Mouse (Mus musculus): ENCODE measurements at regions not wholly inside any gene's neighbourhood (a gene's known extent, or its start where the extent isn't known, plus 50 kb on each side); places are given as distances from the start of the nearest gene placed in this dataset.

DNA sequence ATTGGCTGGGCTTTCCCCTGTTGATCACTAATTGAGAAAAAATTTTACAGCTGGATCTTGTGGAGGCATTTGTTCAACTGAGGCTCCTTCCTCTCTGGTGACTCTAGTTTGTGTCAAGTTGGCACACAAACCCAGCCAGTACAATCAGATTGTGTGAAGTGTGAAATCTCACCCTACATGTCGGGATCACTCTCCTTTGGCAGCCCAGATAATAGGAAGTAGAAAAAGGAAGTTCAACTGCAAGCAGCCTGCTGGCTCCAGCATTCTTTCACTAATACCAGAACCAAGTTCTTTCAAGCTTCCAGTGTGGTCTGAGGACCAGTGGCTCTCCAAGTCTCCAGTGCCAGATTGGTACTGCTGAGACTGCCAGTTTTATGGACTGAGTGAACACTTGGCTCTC is 2195.2 kb upstream of the Gm7489 start:
- H3K4me2 ChIP-seq, result no peak overlapping the region
- WGBS, result 71% methylated on average over 1 of the region's 1 CpGs
- no peaks in the 10 kb centered on the region for H3K36me3 ChIP-seq (replicated peaks)
- no peak overlapping the region for H3K27ac ChIP-seq
- H3K9ac ChIP-seq, result no peak overlapping the region
- no peak overlapping the region for H3K4me3 ChIP-seq
- H3K4me1 ChIP-seq, result no peaks in the 10 kb centered on the region
- ATAC-seq (replicated peaks), result no peak
- no peaks in the 10 kb centered on the region for H3K9me3 ChIP-seq
- no peaks in the 10 kb centered on the region for H3K27me3 ChIP-seq (replicated peaks)

DNA sequence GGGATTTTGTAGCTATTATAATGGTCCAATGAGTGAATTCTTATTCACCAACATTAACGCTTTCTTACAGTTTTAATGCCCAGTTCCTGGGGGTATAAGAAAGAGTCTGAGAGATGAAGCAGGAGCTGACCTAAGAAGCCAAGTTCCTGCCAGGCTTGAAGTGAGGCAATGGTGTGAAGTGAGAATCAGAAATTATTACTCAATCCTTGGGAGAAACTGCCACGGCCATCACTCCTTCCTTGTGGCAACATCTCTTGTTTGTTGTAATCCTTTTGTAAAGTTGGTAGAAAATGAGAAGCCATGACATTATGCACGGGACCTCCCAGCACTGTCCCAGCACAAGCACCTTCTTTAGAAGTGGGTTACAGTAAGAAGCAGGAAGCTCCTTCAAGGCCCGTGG is 2192.0 kb upstream of the Gm7489 start:
- Histone ChIP-seq H3K36me3 (replicated peaks) (no peaks in the 10 kb centered on the region), H3K4me2 (no peak overlapping the region), H3K27me3 (replicated peaks) (no peaks in the 10 kb centered on the region), H3K27ac (no peak overlapping the region), H3K4me1 (no peaks in the 10 kb centered on the region), H3K4me3 (no peak overlapping the region), H3K9ac (no peak overlapping the region), H3K9me3 (no peaks in the 10 kb centered on the region)
- no peak for ATAC-seq (replicated peaks)
- 89% methylated on average over 4 of the region's 4 CpGs for WGBS

DNA sequence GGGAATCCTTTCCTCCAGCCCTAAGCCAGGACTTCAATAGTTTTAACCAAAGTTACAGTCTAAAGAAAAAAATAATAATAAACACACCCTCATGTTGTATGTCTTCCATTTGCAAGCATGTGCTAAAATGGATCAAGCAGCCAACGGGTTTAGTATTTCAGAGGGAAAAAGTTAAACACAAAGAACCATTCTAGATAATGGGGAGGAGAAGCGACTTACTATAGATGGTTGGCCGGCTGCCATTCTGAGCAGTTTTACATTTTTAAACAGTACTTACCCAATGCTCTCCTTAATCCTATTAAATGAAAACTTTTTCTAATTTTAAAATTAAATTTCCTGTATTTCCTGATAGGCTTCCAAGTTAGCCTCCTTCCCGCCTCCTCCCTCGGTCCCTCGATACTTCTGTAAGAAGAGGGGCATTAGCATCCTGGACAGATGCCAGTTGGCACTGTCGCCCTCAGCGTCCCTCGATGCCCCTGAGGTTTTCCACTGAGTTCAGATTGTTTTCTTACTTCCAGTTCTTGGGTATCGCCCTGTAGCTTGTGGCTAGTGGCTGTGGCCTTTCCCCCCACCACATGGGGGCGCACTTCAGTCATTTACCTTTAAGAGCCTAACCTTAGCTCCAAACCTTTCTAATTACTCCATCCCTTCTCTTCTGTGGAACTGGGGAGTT is 2188.2 kb upstream of the Gm7489 start:
- ATAC-seq (replicated peaks), result 0 out of 2 replicates have a peak, but pooled peaks have one; percentile 54
- 50% methylated on average over 11 of the region's 11 CpGs for WGBS
- H3K9me3 ChIP-seq, result no peaks in the 10 kb centered on the region

DNA sequence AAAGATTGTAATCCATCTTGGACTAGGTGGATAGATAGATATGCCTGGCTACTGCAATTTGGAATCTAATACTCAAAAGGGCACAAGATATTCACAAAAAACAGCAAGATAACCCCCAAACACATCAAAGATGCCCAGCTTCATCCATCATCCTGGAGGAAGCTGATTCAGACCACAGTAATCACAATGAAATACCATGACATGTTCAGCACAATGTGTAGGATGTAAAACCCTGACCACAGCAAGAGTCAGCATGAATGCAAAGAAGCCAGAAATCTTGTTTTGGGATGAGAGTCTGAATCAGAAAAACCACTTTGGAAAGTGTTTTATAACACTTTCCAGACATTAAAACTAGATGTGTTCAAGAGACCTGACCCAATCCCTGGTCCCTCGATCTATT is 2180.5 kb upstream of the Gm7489 start:
- no peak overlapping the region for H3K4me3 ChIP-seq
- 91% methylated on average over 1 of the region's 1 CpGs for WGBS
- H3K27ac ChIP-seq, result no peak overlapping the region
- H3K4me2 ChIP-seq, result no peak overlapping the region
- ATAC-seq (replicated peaks), result no peak
- H3K27me3 ChIP-seq (replicated peaks), result no peaks in the 10 kb centered on the region
- no peaks in the 10 kb centered on the region for H3K4me1 ChIP-seq
- H3K36me3 ChIP-seq (replicated peaks), result no peaks in the 10 kb centered on the region
- no peaks in the 10 kb centered on the region for H3K9me3 ChIP-seq
- no peak overlapping the region for H3K9ac ChIP-seq

More for the DNA sequence above, 2188.2 kb upstream of the Gm7489 start:
- no peak overlapping the region for H3K4me2 ChIP-seq
- no peaks in the 10 kb centered on the region for H3K36me3 ChIP-seq (replicated peaks)
- H3K4me3 ChIP-seq, result no peak overlapping the region
- H3K27ac ChIP-seq, result no peak overlapping the region
- H3K4me1 ChIP-seq, result no peaks in the 10 kb centered on the region
- H3K9ac ChIP-seq, result no peak overlapping the region
- H3K27me3 ChIP-seq (replicated peaks), result no peaks in the 10 kb centered on the region

DNA sequence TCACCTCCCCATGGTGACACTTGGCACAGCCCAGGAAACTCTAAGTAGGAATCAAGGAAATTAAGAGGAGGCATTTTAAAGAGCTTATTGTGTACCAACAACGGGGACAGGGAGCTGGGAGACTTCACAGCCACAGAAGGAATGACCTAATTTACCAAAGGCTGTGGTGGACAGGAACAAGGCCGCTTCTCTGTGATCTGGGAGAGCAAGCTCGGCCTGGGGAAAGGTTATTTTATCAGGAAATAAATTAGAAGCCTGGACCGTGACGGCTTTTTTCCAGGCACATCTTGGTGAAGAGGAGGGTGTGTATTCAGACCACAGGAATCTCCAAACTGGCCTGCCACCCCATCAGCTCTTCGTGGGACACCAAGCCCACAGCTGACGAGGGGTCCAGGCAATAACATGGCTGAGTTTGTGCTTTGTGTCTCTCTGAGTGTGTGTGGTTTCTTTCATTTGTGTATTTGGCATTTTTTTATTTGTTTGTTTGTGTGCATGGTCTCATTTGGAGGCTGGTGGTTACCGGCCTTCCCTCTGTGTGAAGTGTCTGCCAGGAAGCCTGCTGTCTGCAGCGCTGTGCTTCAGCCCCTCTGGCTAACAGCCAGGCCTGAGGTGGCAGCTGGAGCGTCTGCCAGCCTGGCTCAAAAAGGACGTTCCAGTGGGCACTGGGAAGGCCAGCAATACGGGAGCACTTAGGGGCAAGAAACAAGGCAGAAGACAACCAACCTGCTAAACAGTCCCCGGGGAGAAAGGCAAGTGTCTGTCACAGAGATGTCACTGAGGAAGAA is 2174.6 kb upstream of the Gm7489 start:
- H3K9me3 ChIP-seq, result no peaks in the 10 kb centered on the region
- peak; percentile 94 for ATAC-seq (replicated peaks)
- H3K36me3 ChIP-seq (replicated peaks), result no peaks in the 10 kb centered on the region
- no peak overlapping the region for H3K9ac ChIP-seq
- 34% methylated on average over 13 of the region's 13 CpGs for WGBS
- no peak overlapping the region for H3K4me2 ChIP-seq
- H3K27ac ChIP-seq, result peak overlapping the region; percentile 39; the same call in 1 of the 2 replicates
- no peak overlapping the region for H3K4me3 ChIP-seq
- peaks cover 12% of the 10 kb centered on the region for H3K4me1 ChIP-seq
- no peaks in the 10 kb centered on the region for H3K27me3 ChIP-seq (replicated peaks)

DNA sequence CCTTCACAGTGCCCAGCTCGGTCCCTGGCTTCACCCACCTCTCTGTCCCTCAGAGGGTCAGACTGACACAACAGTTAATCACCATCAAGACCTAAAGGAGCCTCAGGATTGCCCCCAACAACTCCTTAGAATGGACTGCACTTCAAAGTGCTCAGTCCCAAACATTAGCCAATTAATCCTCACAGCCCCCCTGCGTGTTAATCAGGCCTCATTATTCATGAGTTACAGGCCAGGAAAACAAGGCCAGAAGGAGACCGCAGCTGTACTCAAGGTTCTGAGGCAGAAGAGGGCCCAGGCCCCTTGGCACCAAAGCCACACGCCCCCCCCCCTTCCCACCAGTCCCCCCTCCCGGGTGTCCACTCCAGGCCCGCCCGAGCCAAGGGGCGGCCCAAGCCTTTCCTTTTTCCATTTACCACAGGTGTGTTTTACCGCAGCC is 2163.8 kb upstream of the Gm7489 start:
- no peaks in the 10 kb centered on the region for H3K27me3 ChIP-seq (replicated peaks)
- H3K9ac ChIP-seq, result no peak overlapping the region
- ATAC-seq (replicated peaks), result peak; percentile 48; the same call in 1 of the 2 replicates
- no peaks in the 10 kb centered on the region for H3K4me1 ChIP-seq
- H3K4me3 ChIP-seq, result no peak overlapping the region
- WGBS, result 10% methylated on average over 9 of the region's 9 CpGs
- no peak overlapping the region for H3K4me2 ChIP-seq
- no peaks in the 10 kb centered on the region for H3K9me3 ChIP-seq
- H3K36me3 ChIP-seq (replicated peaks), result no peaks in the 10 kb centered on the region
- no peak overlapping the region for H3K27ac ChIP-seq

DNA sequence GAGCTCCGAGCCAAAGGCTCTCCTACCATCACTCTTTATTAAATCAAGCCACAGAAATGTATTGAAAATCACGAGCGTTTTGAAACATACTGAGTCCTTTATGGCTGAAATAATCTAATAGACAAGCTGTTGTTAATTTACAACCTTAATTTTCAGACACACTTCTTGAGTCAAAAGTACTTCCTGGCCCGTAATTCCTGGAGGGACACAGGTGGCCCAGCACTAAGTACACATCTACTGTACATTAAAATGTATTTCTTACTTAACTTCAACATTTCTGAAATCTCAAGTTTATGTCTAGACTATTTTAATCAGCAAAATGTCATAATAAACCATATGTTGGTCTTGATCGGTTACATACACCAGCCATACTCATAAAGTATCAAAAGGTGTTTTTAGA is 2163.3 kb upstream of the Gm7489 start:
- no peaks in the 10 kb centered on the region for H3K36me3 ChIP-seq (replicated peaks)
- no peak for ATAC-seq (replicated peaks)
- 77% methylated on average over 5 of the region's 5 CpGs for WGBS

DNA sequence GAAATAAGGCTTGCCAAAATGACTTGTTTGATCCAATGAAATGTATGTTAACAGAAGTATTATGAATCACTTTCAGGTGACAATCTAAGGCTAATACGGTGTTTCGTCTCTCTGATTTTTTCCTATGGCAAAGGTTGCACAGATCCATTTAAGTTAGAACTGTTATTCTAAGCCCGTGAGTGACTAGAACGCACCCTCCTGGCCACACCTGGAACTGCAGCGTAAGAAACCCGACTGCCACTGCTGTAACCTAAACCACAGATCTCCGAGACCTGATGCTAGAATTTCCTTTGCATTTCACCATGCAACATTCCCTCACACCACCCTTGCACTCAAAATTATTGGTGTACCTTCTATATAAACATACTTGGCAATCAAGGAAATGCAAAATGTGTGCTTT is 2160.6 kb upstream of the Gm7489 start:
- no peak overlapping the region for H3K9ac ChIP-seq
- H3K27ac ChIP-seq, result no peak overlapping the region
- H3K27me3 ChIP-seq (replicated peaks), result no peaks in the 10 kb centered on the region
- H3K9me3 ChIP-seq, result no peaks in the 10 kb centered on the region
- no peaks in the 10 kb centered on the region for H3K4me1 ChIP-seq
- no peak overlapping the region for H3K4me2 ChIP-seq
- H3K36me3 ChIP-seq (replicated peaks), result no peaks in the 10 kb centered on the region
- 80% methylated on average over 7 of the region's 7 CpGs for WGBS
- no peak for ATAC-seq (replicated peaks)
- no peak overlapping the region for H3K4me3 ChIP-seq

More for the DNA sequence above, 2163.3 kb upstream of the Gm7489 start:
- no peak overlapping the region for H3K9ac ChIP-seq
- H3K27ac ChIP-seq, result no peak overlapping the region
- H3K27me3 ChIP-seq (replicated peaks), result no peaks in the 10 kb centered on the region
- no peaks in the 10 kb centered on the region for H3K9me3 ChIP-seq
- H3K4me1 ChIP-seq, result no peaks in the 10 kb centered on the region
- no peak overlapping the region for H3K4me2 ChIP-seq
- no peak overlapping the region for H3K4me3 ChIP-seq

DNA sequence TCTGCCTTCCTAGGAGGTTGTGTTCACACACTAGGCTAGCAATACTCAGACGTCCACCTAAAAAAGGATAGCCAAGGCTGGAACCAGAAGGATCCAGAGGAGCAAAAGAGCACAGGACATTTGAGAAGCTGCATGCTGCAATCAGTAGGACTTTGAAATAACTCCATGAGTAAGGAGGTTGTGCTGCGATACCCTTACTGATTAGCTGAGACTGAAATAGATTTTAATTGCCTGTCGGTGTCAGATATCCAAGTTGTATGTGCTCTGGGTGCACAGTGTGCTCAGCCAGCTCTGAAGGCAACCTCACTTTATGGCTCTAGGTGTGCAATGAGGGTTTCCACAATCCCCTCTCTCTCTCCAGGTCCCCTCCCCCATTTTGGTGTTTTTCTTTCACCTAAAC is 2159.2 kb upstream of the Gm7489 start:
- Histone ChIP-seq H3K27me3 (replicated peaks) (no peaks in the 10 kb centered on the region), H3K4me3 (no peak overlapping the region), H3K4me2 (no peak overlapping the region), H3K36me3 (replicated peaks) (no peaks in the 10 kb centered on the region), H3K9me3 (no peaks in the 10 kb centered on the region), H3K9ac (no peak overlapping the region), H3K4me1 (no peaks in the 10 kb centered on the region), H3K27ac (no peak overlapping the region)
- 97% methylated on average over 3 of the region's 3 CpGs for WGBS
- ATAC-seq (replicated peaks), result no peak

DNA sequence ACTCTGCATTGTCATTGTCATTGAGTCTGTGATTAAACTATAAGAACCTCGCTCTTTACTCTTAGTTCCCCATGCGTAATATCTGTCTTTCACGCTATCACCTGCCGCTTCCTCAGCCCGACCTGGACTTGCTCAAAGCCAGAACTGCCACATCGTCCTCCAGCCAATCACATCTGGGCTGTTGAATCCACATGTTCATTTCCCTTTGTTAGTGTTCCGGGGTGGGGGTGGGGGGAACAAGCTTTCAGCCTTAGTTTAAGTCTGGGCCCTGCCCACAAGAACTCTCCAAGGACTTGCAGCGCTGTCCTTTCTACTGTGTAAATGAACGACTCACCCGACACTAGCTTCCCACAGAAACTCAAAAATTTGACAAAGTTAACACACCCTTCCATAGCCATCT is 2154.6 kb upstream of the Gm7489 start:
- Histone ChIP-seq H3K27me3 (replicated peaks) (no peaks in the 10 kb centered on the region), H3K9me3 (no peaks in the 10 kb centered on the region), H3K4me1 (no peaks in the 10 kb centered on the region), H3K4me2 (no peak overlapping the region), H3K4me3 (no peak overlapping the region), H3K27ac (no peak overlapping the region), H3K36me3 (replicated peaks) (no peaks in the 10 kb centered on the region), H3K9ac (no peak overlapping the region)
- 83% methylated on average over 10 of the region's 10 CpGs for WGBS
- ATAC-seq (replicated peaks), result no peak

DNA sequence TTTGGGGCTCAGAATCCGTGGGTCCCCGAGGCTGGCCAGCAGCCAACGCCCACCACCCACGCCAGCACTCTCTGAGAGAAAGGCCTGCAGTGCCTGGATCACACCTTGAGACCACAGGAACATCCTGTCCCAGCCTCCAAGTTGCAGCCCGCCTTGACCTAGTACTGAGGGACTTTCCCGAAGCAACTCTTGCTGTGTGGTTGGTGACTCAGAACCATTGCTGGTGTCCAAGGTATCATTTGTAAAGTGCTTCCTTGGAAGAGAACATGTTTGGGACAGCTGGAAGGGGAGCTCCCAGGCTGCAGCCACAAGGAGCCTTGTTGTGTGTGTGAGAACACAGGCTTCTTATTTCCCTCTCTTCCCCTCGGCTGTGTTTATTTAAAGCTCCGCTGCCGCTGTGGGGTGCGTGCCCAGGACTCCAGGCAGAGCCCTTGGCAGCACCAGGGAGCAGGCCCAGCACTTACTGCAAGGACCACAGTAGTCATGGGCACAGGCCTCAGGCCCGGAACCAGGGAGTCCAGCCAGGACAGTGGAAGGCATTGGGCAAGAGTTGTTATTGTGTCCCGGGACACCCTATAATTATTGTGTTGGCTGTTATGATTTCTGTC is 2153.8 kb upstream of the Gm7489 start:
- Histone ChIP-seq H3K27me3 (replicated peaks) (no peaks in the 10 kb centered on the region), H3K4me3 (no peak overlapping the region), H3K36me3 (replicated peaks) (no peaks in the 10 kb centered on the region), H3K9ac (no peak overlapping the region), H3K4me2 (no peak overlapping the region), H3K4me1 (no peaks in the 10 kb centered on the region), H3K27ac (no peak overlapping the region), H3K9me3 (no peaks in the 10 kb centered on the region)
- WGBS, result 81% methylated on average over 12 of the region's 12 CpGs
- ATAC-seq (replicated peaks), result no peak

DNA sequence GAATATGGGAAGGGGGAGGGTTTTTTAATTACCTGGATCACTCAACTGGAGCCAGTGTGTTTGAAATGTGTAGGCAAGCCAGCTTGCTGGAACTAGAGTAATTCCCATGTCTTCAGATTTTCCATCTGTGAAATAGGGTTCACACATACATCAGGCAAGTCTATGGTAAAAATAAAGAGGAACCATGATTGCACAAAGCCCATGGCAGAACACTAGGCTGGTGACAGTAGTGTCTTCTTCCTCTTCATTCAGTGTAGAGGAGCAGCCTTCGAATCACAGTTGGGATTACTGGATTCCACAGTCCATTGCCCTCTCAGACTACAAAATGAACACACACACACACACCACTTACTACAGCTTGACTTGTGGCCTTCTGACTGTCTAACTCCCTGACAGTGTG is 2150.5 kb upstream of the Gm7489 start:
- Histone ChIP-seq H3K9me3 (no peaks in the 10 kb centered on the region), H3K4me3 (no peak overlapping the region), H3K27ac (no peak overlapping the region), H3K9ac (no peak overlapping the region), H3K27me3 (replicated peaks) (no peaks in the 10 kb centered on the region), H3K36me3 (replicated peaks) (no peaks in the 10 kb centered on the region), H3K4me2 (no peak overlapping the region), H3K4me1 (no peaks in the 10 kb centered on the region)
- 96% methylated on average over 1 of the region's 1 CpGs for WGBS
- ATAC-seq (replicated peaks), result no peak
